Mouse (Mus musculus) midbrain, embryonic 13.5 days (tissue): ENCODE results near the gene Ppp2r5c. TPM values are rescaled to one million over a fixed set of nuclear protein-coding genes. Genes with fewer than 3 reads are reported as not detected.

ENCODE experiments used
- ATAC-seq: fragments of 200-750 bp; cut with Nextera tagmentation; 2 replicates; pipeline ENCODE4 v1.8.0; 2017; ENCODE audit warnings: mild to moderate bottlenecking, moderate TSS enrichment, moderate library complexity
- H3K27ac ChIP-seq: fragments of 300-500 bp; sonication (generic); 2 replicates; pipeline ENCODE4 v1.5.1; 2015; ENCODE audit warnings: inconsistent platforms, mild to moderate bottlenecking, moderate library complexity
- H3K27me3 ChIP-seq: fragments of 300-500 bp; sonication (generic); 2 replicates; pipeline ENCODE4 v1.6.1; 2015; ENCODE audit warnings: mild to moderate bottlenecking, inconsistent platforms
- H3K36me3 ChIP-seq: fragments of 300-500 bp; sonication (generic); 2 replicates; pipeline ENCODE4 v1.6.1; 2015; ENCODE audit warnings: mild to moderate bottlenecking, inconsistent platforms
- H3K4me1 ChIP-seq: fragments of 300-500 bp; sonication (generic); replicated peaks from 2 replicates; pipeline ENCODE4 v1.6.1; 2015; ENCODE audit warnings: inconsistent platforms
- H3K4me2 ChIP-seq: fragments of 300-500 bp; sonication (generic); replicated peaks from 2 replicates; pipeline ENCODE4 v1.6.1; 2015; ENCODE audit warnings: moderate library complexity, mild to moderate bottlenecking, inconsistent platforms
- H3K4me3 ChIP-seq: fragments of 300-500 bp; sonication (generic); replicated peaks from 2 replicates; pipeline ENCODE4 v1.5.1; 2015; ENCODE audit warnings: mild to moderate bottlenecking, inconsistent platforms
- H3K9ac ChIP-seq: fragments of 300-500 bp; sonication (generic); replicated peaks from 2 replicates; pipeline ENCODE4 v1.6.1; 2015; ENCODE audit warnings: mild to moderate bottlenecking, inconsistent platforms
- H3K9me3 ChIP-seq: fragments of 300-500 bp; sonication (generic); 2 replicates; pipeline ENCODE4 v1.6.1; 2016; ENCODE audit warnings: mild to moderate bottlenecking, inconsistent platforms
- WGBS: fragments of 180-500 bp; shearing (Covaris S2); methylation state at CpG from one replicate; pipeline ENCODE4 v1.1.7; 2015; 5-methylcytosine and 5-hydroxymethylcytosine counted together
- polyA plus RNA-seq: library from polyadenylated mRNA; unstranded; fragments of >200 nt; fragmentation: Nextera tagmentation; extraction: Ambion mirVana; gene quantifications from 2 replicates; pipeline ENCODE4 v1.2.1, GENCODE M21; 2015

The Ppp2r5c gene
- polyA plus RNA-seq, 1 experiment from 2014 or later: 136 TPM

- WGBS: 95% methylated on average over 5 of the region's 5 CpGs
- no peak overlapping the region for H3K4me2 ChIP-seq
Measured at GRCm38 (mm10) chr12:110553362-110553761, 106.4 kb downstream of the Ppp2r5c start.

DNA sequence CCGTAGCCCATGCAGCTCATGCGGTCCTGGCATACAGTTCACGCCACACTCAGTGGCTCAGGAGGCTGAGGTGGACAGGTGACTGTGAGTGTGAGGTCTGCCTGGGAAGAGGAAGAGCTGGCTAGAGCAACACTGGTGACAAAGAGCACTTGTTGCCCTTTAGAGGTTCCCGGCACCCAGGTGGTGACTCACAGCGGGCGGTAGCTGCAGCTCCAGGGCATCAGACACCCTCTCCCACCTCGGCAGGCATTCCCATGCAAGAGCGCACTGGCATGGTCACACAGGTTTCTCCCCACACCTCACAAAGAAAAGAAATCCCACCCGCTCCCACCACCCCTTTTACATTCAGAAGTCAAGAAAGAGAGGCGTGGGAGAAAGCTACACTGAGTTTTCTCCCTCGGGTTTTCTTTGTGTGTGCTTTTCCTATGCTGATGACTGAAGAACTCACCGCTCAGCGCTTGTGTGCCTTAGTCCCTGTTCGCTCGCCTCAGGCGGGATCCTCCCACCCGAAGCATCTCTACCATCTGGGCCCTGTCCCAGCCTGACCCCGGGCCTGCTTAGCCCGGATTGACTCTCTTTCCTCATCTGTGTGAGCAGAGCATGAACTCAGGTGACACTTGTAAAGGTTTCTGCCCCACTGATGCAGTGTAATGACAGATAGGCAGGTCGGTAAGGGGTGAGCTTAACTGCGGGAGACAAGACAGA is 108.8 kb downstream of the Ppp2r5c start:
- ATAC-seq: no peak
- WGBS: 91% methylated on average over 21 of the region's 21 CpGs

More at GRCm38 (mm10) chr12:110553362-110553761, 106.4 kb downstream of the Ppp2r5c start:
- no peaks in the 10 kb centered on the region for H3K9me3 ChIP-seq
- ATAC-seq: no peak
- H3K27me3 ChIP-seq: no peaks in the 10 kb centered on the region
- H3K9ac ChIP-seq: no peak overlapping the region
- H3K27ac ChIP-seq: no peak overlapping the region
- peaks cover 92% of the 10 kb centered on the region for H3K36me3 ChIP-seq
- H3K4me1 ChIP-seq: peaks cover 3% of the 10 kb centered on the region; the same call in 1 of the 2 replicates
- no peak overlapping the region for H3K4me3 ChIP-seq

GRCm38 (mm10) chr12:110556861-110557628 is 110.1 kb downstream of the Ppp2r5c start:
- 66% methylated on average over 18 of the region's 18 CpGs for WGBS
- H3K36me3 ChIP-seq: peaks cover 92% of the 10 kb centered on the region
- no peaks in the 10 kb centered on the region for H3K27me3 ChIP-seq
- peak; percentile 62 for ATAC-seq
- peaks cover 3% of the 10 kb centered on the region; the same call in 1 of the 2 replicates for H3K4me1 ChIP-seq
- H3K27ac ChIP-seq: peak overlapping the region; percentile 10; the same call in 1 of the 2 replicates
- no peak overlapping the region for H3K4me2 ChIP-seq
- H3K9ac ChIP-seq: no peak overlapping the region
- no peak overlapping the region for H3K4me3 ChIP-seq
- H3K9me3 ChIP-seq: no peaks in the 10 kb centered on the region

More for the DNA sequence above, 108.8 kb downstream of the Ppp2r5c start:
- Histone ChIP-seq H3K9ac (no peak overlapping the region), H3K4me1 (peaks cover 3% of the 10 kb centered on the region; the same call in 1 of the 2 replicates), H3K27me3 (no peaks in the 10 kb centered on the region), H3K4me3 (no peak overlapping the region), H3K4me2 (no peak overlapping the region), H3K27ac (no peak overlapping the region), H3K9me3 (no peaks in the 10 kb centered on the region), H3K36me3 (peaks cover 93% of the 10 kb centered on the region)

DNA sequence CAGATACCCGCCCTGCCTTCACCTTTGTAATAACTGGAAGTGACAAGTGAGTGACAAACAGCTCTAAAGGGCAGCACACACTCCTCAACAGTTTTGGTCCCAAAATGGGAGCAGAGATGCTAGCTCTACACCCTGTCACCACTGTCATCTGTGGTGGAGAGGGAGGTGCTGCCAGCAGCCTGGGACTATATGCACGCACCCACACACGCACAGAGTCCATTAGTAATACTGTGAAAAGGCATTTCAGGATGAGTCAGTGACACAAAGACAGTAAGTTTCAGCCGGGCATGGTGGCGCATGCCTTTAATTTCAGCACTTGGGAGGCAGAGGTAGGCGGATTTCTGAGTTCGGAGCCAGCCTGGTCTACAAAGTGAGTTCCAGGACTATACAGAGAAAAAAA is 111.3 kb downstream of the Ppp2r5c start:
- Histone ChIP-seq H3K4me1 (peaks cover 3% of the 10 kb centered on the region; the same call in 1 of the 2 replicates), H3K27ac (no peak overlapping the region), H3K36me3 (peaks cover 91% of the 10 kb centered on the region), H3K4me3 (no peak overlapping the region), H3K27me3 (no peaks in the 10 kb centered on the region), H3K9me3 (no peaks in the 10 kb centered on the region), H3K9ac (no peak overlapping the region), H3K4me2 (no peak overlapping the region)
- no peak for ATAC-seq
- WGBS: 96% methylated on average over 7 of the region's 7 CpGs

GRCm38 (mm10) chr12:110563383-110563782 is 116.5 kb downstream of the Ppp2r5c start:
- H3K4me3 ChIP-seq: no peak overlapping the region
- no peaks in the 10 kb centered on the region for H3K27me3 ChIP-seq
- peaks cover 90% of the 10 kb centered on the region for H3K36me3 ChIP-seq
- H3K9ac ChIP-seq: no peak overlapping the region
- H3K4me1 ChIP-seq: no peaks in the 10 kb centered on the region
- no peak overlapping the region for H3K4me2 ChIP-seq
- 66% methylated on average over 11 of the region's 11 CpGs for whole genome bisulfite sequencing
- no peaks in the 10 kb centered on the region for H3K9me3 ChIP-seq
- ATAC-seq: 0 out of 2 replicates have a peak, but pooled peaks have one; percentile 20
- H3K27ac ChIP-seq: no peak overlapping the region

- Histone ChIP-seq H3K4me3 (no peak overlapping the region), H3K27me3 (no peaks in the 10 kb centered on the region), H3K9me3 (no peaks in the 10 kb centered on the region), H3K36me3 (peaks cover 90% of the 10 kb centered on the region), H3K4me2 (no peak overlapping the region), H3K27ac (no peak overlapping the region), H3K9ac (no peak overlapping the region), H3K4me1 (no peaks in the 10 kb centered on the region)
- no peak for ATAC-seq
- WGBS: 94% methylated on average over 11 of the region's 11 CpGs
Measured at GRCm38 (mm10) chr12:110564848-110565247, 117.9 kb downstream of the Ppp2r5c start.

DNA sequence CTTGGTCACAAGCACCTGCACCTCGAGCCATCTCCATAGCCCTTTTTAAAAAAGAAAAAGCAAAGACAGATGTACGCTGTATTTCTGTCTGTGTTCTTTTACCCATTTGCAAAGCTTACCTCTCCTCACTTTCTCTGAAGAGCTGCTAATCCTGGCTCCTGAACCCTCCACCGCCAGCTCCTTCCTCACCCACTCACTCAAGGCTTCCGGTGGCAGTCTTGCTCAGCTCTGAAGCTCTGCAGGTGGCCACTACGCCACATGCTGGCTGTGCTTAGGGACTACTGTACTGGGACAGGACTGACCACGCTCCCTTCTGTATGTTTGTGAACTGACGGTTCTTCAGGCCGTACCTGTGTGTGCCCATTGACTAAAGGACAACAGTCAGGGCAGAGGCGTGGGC is 119.4 kb downstream of the Ppp2r5c start:
- Histone ChIP-seq H3K9ac (no peak overlapping the region), H3K4me1 (no peaks in the 10 kb centered on the region), H3K36me3 (peaks cover 91% of the 10 kb centered on the region), H3K27me3 (no peaks in the 10 kb centered on the region), H3K4me2 (no peak overlapping the region), H3K9me3 (no peaks in the 10 kb centered on the region), H3K4me3 (no peak overlapping the region), H3K27ac (no peak overlapping the region)
- 96% methylated on average over 9 of the region's 9 CpGs for WGBS
- ATAC-seq: no peak

- WGBS: 97% methylated on average over 10 of the region's 10 CpGs
- Histone ChIP-seq H3K27me3 (no peaks in the 10 kb centered on the region), H3K36me3 (peaks cover 86% of the 10 kb centered on the region), H3K4me2 (no peak overlapping the region), H3K4me1 (no peaks in the 10 kb centered on the region), H3K4me3 (no peak overlapping the region), H3K27ac (no peak overlapping the region), H3K9ac (no peak overlapping the region), H3K9me3 (no peaks in the 10 kb centered on the region)
- ATAC-seq: no peak
Measured at GRCm38 (mm10) chr12:110571050-110571449, 124.1 kb downstream of the Ppp2r5c start.

DNA sequence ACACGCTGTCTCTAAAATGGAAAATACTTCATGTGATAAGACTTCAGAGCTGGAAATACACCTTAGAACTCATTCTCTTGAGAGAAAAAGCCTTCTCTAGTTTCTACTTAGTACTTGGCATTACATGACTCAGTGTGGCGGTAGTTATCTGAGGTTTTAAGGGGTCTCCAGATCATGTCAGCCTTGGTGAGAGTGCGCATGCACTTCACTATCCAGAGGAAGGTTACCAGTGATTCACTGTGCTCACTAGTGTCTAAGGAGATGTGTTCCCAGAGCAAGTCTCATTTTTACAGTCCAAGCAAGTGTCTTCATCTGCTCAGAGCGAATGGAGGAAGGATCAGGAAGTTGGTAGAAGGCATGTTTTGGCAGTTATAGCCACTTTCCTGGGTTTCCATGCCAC is 125.4 kb downstream of the Ppp2r5c start:
- Histone ChIP-seq H3K27ac (no peak overlapping the region), H3K4me1 (no peaks in the 10 kb centered on the region), H3K27me3 (no peaks in the 10 kb centered on the region), H3K4me3 (no peak overlapping the region), H3K36me3 (peaks cover 79% of the 10 kb centered on the region), H3K9ac (no peak overlapping the region), H3K4me2 (no peak overlapping the region), H3K9me3 (no peaks in the 10 kb centered on the region)
- ATAC-seq: no peak
- WGBS: 92% methylated on average over 4 of the region's 4 CpGs

DNA sequence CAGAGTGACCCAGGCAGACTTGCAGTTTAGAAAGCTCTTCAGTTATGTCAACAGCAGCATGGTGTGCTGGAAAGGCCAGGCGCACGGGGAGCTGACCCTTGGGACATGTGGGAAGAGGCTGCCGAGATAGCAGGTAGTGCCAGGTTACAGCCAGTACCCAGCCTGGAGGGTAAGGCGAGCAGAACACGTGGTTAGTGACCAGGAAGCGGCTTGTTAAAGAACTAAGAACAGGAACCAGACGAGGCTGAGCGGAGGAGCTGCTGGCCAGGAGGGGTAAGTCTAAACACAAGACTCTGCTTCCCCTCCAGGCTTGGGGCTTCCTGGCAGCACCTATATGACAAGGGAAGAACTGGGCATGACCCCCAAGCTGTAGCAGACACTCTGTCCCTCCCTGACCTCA is 126.7 kb downstream of the Ppp2r5c start:
- WGBS: 88% methylated on average over 8 of the region's 8 CpGs

DNA sequence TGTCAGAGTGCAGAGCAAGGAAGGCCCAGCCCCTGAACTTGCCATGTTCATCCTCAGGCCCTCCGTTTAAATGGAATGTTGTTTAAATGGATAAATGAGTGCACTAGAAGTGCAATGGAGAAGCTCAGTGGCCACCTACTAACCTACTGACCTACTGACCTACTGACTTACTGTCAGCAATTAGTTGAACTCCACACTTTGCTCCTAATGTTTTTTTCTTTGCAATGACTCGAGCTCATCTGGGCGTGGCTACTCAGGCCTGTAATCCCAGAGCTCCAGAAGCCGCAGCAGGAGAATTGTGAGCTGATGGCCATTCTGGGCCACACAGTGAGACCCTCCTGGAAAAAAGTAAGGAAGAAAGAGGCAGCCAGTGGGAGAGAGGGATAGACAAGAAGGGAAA is 129.0 kb downstream of the Ppp2r5c start:
- WGBS: 85% methylated on average over 4 of the region's 4 CpGs
- H3K4me3 ChIP-seq: no peak overlapping the region
- no peaks in the 10 kb centered on the region for H3K4me1 ChIP-seq
- ATAC-seq: no peak
- H3K4me2 ChIP-seq: no peak overlapping the region
- H3K36me3 ChIP-seq: peaks cover 55% of the 10 kb centered on the region
- H3K27ac ChIP-seq: no peak overlapping the region
- no peaks in the 10 kb centered on the region for H3K9me3 ChIP-seq
- no peak overlapping the region for H3K9ac ChIP-seq
- H3K27me3 ChIP-seq: no peaks in the 10 kb centered on the region

More for the DNA sequence above, 126.7 kb downstream of the Ppp2r5c start:
- Histone ChIP-seq H3K4me2 (no peak overlapping the region), H3K4me3 (no peak overlapping the region), H3K9ac (no peak overlapping the region), H3K9me3 (no peaks in the 10 kb centered on the region), H3K27ac (no peak overlapping the region), H3K36me3 (peaks cover 66% of the 10 kb centered on the region), H3K27me3 (no peaks in the 10 kb centered on the region), H3K4me1 (no peaks in the 10 kb centered on the region)
- no peak for ATAC-seq

- no peak overlapping the region for H3K9ac ChIP-seq
- ATAC-seq: no peak
- H3K9me3 ChIP-seq: no peaks in the 10 kb centered on the region
- H3K4me2 ChIP-seq: no peak overlapping the region
- no peak overlapping the region for H3K4me3 ChIP-seq
- WGBS: 85% methylated on average over 9 of the region's 9 CpGs
- no peaks in the 10 kb centered on the region for H3K4me1 ChIP-seq
- H3K36me3 ChIP-seq: peaks cover 35% of the 10 kb centered on the region
- H3K27ac ChIP-seq: no peak overlapping the region
- no peaks in the 10 kb centered on the region for H3K27me3 ChIP-seq
Measured at GRCm38 (mm10) chr12:110578333-110578732, 131.4 kb downstream of the Ppp2r5c start.
